Mouse (Mus musculus) liver, adult 2 months (tissue): ENCODE data around the gene Trpm8.

Source experiments
- CTCF ChIP-seq: fragments of 200-500 bp; IDR thresholded peaks from 2 replicates; pipeline ENCODE4 v1.5.1; 2011; ENCODE audit warnings: low read depth, low read length, control low read depth
- POLR2A ChIP-seq: fragments of 200-500 bp; IDR thresholded peaks from 2 replicates; pipeline ENCODE4 v1.6.1; 2011; ENCODE audit warnings: low read length, control low read depth; ENCODE audit not compliant: insufficient read depth; ENCODE audit errors: extremely low read depth

DNA sequence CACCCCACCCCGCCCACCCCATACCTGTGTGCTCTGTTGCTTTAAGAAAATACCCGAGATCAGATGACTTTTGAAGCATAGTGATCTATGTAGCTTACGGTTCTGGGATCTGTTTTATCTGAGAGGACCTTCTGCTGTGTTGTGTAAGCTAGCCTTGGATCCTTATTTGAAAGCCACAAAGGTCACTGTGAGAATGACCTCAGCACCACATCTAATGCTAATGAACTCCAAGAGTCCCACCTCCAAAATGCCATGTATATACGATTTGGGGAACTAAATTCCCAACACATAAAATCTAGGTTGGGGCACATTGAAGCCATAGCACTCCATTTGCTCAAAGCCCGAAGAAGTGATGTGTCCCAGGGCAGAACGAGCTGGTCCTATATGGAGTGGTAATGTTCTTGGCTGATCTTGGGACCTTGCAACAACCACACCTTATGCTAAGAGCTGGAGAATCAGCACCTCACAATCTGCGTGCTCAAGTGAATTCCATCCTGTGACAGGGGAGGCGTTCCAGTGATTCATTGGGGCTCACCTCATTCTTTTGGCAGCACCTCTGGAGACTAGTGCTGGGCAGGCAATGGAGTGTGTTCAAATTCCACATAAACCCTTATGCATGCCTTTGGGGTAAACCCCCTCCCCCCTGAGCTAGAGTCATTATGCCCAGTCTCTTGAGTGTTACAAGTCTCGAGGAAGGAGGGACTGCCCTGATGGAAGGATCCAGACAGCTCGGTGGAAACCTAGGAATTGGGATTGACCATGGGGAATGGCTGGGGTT, 20.4 kb upstream of the Trpm8 start:
- no peak for TF ChIP-seq CTCF
- no peak for TF ChIP-seq POLR2A
